Mouse (Mus musculus) right cerebral cortex, postnatal 14 days (tissue): ENCODE data around the gene Zfp866.

Source experiments
- DNase-seq: peaks from one replicate; pipeline ENCODE4 v3.0.0; 2022

The Zfp866 gene

GRCm38 (mm10) chr8:69715366-69715765 lies 75.6 kb downstream of the Zfp866 start:
- no peak for DNase-seq

DNA sequence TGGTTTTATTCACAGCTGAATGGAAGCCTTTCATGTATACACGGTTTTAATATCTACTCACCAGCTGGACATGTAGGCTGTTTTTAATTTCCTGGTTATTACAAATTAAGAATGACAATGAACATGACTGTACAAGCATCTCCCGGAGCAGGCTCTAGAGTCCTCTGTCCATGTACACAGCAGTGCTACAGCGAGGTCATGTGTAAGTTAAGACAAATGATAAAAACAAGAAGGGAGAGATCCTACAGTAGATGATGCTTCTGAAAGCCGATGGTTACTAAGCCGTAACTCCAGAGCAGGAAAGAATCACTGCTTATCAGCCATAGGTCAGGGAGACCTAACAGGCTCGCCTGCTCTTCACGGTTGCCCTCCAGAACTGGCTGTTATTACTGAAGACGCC lies 77.5 kb downstream of the Zfp866 start:
- DNase-seq: no peak
